Mouse (Mus musculus) kidney, postnatal 10 days (tissue): ENCODE data around the gene Tor1aip2.
A peak's percentile ranks its signal among the peaks of the same experiment; 100 is the strongest.
"Not testable (repeated sequence)": the region's sequence is repeated elsewhere in the genome, so short reads cannot be mapped to it uniquely, and the experiment has no call there.

ENCODE experiments used
- DNase-seq: peaks from one replicate; pipeline ENCODE4 v3.0.0; 2021; ENCODE audit warnings: mixed read lengths

Gene Tor1aip2

DNA sequence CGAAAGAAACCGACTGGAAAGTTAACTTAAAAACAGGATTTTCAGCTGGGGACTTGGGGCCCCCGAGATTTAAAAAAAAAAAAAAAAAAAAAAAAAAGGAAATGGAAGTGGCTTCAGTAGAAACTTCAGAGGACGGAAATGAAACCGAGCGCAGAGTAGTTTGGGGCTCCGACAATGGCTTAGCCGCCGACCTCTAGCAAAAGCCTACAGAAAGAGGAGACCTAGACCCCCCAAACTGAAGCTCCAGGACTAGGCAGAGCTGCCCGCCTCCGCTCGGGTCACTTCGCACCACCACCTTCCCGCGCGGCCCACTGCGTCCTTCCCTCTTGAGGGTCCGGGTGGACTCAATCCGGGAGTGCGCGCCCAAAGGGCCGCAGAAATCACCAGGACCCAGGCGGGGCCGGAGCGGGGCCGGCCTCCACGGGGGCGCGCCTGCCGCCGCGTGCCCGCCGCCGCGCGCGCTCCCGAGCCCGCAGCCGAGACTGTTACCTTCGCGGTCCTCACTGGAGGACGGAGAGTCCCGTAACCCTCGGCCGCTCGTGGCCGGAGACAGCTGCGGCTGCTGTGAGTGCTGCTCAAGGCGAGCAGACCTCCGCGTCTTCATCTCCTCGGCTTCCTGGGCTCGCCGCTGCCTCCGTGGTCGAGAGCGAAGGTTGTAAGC, at the start of gene Tor1aip2:
Tor1aip2 (plus strand) TSS at position 135 of the 661 bp plus-strand sequence.
- peak; percentile 90 for DNase-seq

DNA sequence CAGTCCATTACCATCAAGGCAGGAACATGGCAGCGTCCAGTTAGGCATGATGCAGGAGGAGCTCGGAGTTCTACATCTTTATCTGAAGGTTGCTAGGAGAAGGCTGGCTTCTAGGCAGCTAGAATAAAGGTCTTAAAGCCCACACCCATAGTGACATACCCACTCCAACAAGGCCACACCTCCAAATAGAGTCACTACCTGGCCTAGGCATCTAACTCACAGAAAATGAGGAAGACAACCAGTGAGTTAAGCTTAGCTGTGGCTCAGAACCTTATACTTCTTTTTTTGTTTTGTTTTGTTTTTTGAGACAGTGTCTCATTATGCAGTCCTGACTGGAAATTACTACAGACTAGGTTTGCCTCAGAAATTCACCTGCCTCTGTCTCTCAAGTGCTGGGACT, 47.6 kb upstream of the Tor1aip2 start:
- DNase-seq = no peak

DNA sequence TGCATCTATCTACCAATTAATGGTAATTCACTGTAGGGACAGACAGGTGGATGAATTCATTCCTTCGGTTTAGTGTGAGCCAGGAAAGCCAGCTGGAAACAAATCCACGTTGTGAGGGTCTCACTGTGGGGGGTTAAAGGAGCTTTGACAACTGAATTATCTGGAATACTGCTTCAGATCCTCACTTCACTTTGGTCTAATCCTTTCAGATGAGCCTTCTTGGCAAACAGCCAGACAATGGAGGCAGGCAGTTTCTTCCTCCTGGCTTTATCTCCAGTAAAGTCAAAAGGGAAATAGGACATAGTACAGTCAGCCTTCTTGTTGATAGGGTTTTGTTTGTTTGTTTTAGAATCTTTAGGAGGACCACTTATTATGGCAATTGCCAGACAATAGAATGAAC, 45.8 kb upstream of the Tor1aip2 start:
- peak; percentile 56 for DNase-seq

DNA sequence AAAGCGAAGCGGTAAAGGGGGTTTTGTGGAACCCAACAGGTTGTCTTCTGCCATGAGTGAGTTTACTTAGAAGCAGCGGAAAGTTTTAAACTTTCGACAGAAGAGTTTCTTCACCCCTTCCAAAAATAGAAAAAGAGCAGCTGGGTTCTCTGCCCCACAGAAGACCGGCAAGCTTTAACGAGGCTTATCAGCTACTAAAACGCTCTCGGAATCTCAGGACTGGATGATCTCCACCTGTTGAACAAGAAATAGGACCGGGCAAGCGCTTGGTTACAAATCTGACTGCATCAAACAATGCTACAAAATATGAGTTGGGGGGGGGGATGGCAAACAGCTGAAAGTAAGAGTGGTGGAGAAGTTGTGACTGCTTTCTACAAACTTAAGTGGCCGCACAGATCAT, 44.8 kb upstream of the Tor1aip2 start:
- DNase-seq = no peak

DNA sequence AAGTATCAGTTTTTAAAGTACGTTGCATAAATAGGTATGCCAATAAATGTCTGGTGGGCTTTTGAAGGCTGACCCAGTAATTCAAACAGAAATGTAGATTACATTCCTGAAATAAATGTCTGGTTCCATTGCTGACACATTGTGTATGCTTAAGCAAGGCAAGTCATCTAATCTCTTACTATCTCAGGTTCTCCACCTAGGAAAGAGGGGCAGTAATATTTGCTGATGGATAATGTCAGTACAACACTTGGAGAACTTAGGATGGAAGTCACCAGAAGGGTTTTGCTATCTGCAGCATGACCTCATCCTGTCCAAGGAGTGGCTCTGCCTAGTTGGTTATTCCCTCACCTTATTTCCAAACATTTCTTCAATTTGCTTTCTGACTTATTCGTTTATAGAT, 40.7 kb upstream of the Tor1aip2 start:
- DNase-seq = no peak

DNA sequence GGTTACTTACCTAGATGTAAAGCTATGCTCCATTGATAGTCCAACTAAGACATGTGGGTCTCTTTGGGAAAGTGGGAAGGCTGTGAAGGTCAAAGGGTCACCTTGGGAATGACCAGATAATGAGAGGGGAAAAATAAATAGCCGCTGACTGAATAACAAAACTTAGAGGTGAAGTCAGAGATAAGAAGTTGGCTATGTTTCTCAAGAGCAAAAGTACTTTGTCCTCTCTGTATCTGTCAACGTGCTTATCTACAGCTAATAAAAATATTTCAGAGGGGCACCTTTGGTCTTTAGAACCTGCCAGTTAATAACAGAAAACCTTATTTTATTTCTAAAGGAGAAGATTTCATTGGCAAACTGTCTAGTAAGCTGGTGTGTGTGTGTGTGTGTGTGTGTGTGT, 39.6 kb upstream of the Tor1aip2 start:
- no peak for DNase-seq

DNA sequence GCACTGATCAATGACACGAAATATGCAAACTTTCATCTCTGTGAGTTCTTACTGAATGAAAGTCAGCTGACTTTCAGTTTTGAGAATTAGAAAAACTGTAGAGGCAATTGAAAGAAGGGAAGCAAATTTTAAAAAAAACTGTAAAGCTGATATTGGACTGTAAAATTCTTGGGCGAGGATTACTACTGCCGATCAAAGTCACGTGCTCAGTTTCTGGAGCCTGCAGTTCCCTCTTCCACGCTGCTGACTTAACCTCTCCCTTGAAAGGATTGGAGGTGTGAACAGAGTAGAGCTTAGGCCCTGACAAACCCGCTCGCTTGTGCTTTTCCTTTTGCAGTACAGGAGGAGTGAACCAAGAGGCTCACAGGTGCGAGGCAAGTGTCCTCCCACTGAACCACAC, 32.8 kb upstream of the Tor1aip2 start:
- no peak for DNase-seq

DNA sequence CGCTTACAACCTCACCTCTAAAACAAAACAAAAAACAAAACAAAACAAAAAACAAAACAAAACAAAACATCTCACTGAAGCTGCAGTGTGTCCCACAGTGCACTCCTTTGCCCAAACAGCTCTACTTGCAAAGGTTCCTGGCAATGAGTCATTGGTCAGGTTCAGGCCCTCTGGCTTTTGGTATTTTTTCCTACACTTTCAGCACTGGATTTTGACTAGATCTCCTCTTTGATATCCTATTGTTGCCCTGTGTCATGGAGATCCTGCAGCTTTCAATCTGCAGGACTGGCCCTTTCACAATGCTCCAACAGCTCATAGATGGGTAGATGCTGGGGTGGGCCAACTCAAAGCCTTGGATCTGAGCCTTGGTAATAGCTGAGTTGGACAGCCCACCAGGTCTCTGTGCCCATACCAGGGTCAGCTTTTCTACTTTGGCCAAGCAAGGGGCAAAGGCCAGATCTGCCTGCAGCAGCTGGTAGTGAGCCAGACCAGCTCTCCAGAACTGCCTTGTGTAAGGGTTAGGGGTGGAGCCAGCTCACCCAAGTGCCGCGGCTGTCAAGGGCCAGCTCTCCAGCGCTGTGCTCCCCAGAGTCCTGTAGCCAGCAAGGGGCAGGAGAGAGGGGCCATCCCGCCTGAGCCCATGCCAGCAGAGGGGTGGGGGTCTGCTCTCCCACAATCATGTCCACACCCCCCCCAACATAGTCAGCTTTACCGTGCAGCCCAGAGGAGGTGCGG, 31.8 kb upstream of the Tor1aip2 start:
- DNase-seq = peak; percentile 49

DNA sequence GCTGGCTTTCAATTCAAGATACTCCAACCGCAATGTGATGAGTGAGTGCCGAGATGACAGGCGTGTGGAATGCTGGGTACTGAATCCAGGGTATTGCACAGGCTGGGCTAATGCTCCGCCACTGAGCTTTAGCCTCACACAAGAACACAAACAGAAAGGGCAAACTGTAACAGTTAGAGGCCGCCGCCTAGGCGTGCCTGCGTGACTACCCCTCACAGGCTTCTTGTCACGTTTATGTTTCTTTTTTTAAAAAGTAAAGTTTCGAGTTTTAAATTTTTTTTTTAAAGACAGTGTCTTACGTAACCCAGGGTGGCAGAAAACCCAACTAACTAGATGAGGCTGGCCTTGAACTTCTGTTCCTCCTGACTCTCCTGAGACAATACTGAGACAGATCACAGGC, 29.3 kb upstream of the Tor1aip2 start:
- DNase-seq = no peak

DNA sequence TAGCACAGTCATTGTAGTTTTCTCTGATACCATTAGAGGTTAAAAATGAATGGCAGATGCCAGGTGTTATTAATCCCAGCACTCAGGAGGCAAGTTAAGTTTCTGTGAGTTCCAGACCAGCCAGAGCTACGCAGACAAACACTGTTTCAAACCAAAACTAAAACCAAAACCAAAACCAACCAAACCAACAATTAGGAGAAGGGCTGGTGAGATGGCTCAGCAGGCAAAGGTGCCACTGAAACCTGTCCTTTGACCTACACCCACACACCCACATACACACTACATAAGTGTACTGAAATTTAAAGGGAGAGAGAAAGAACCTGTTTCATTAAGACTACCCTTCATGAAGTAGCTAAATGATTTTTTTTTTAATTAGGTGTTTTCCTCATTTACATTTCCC, 26.2 kb upstream of the Tor1aip2 start:
- DNase-seq = no peak

DNA sequence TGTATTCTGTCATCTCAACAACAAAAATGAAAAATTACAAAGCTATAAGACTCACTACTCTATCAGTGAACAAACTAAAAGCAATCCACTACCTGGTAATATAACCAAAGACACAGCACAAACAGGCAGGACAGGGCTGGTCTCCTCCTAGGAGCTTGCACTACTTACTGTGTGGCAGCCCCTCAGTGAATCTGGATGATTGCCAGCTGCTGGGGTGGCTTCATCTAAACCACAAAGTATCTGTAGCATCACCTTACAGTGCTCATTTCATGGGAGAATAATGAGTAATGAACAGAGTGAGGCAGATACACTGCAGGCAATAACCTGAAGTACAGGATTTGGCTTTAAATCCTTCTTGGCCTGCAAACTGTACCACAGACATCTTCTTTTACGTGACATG, 15.4 kb upstream of the Tor1aip2 start:
- no peak for DNase-seq

DNA sequence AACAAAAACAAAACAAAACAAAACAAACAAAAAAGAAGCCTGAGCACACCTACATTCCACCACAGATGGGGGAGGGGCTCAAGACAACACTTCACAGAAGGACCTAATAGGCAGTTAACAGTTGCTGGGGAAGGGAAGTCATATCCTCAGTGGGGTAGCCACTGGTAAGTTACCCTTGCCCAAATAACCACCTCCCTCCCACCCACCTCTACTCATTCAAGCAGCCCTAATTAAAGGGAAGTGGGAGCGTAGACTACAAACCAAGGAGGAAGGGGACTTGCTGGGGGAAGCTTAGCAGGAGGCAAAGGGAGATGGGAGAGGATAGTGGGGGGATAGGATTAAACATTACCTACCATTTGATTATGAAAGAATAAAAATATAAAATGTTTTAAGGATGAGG, 14.8 kb upstream of the Tor1aip2 start:
- DNase-seq = no peak

DNA sequence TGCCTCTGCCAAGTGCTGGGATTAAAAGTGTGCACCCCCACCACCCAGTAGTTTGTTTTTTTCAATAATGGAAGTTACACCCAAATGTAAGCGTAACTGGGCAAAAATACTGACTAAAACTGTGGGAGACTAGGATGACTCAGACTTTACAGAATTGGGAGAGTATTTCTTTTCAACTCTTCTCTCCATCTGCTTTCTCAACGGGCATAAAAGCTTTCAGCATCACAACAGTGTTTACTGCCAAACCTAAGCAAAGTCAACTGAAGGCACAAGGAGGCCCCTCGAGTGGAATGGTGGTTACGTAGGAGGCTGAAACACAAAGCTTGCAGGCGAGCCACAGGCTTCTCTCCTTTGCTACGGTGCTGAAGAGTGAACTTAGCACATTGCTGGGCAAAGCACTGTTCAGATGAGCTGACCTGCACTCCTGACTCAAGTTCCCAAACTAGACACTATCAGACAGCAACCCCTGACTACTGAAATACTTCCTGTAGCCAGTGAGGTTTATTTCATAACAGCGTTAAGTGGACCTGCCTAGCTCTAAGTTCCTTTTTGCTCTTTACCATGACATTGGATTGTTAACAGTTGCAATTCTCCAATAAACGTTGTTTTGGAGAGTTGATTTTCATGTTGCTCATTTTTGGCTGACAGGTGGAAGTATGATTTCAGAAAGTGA, 10.2 kb upstream of the Tor1aip2 start:
- no peak for DNase-seq

DNA sequence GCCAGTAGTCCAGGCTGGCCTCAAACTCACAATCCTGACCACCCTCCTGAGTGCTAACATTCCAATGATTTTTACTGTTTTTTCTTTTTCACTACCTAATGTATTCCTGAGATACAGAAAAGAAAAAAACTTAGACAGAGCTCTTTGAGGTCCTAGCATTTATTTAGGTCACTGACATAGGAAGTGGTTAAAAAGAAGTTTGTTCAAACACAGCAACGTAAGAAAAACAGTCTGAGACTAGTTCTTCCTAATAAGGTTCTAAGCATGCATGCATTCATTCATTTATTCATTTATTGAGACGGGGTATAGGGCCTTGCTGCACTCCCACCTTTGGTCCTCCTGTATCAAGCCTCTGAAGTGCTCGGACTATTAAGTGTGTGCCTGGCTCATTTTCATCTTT, 7.4 kb upstream of the Tor1aip2 start:
- DNase-seq = no peak

DNA sequence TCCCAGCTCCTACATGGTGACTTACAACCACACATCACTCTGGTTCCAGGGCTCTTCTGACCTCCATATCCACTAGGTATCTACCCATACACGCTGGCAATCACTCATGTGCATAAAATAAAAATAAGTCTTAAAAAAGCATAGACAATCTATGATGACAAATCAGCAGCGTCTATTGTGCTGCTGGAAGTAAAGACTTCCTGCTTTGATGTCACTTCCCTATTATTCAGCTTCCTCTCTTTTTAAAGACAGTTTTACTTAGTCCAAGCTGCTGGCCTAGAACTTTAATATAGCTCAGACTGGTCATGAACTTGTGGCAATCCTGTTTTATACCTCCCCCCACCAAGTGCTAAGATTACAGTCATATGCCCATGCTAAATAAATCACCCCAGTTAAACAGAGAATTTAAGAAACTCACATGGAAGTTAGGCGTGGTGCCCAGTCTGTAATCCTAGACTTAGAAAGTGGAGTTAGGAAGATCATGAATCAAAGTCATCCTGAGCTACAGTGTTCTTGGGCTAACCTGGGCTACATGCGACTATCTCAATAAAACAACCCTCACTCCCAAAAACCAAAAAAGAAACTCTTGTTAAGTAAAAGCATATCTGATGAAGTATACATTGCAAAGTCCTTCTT, 6.7 kb upstream of the Tor1aip2 start:
- no peak for DNase-seq

DNA sequence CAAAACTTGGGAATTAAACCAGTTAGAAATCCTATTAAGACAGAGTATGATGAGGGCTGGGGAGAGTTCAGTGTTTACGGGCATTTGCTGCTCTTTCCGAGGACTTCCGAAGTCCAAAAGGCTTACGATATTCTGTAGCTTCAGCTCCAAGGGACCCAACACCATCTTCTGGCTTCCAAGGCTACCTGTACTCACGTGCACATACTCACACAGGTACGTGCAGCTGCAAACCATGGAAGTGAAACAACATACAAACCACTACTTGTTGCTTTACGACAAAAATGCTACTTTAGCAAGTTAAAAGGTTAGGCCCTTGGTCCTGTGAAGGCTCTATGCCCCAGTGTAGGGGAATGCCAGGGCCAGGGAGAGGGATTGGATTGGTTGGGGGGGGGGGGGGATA, 1.3 kb upstream of the Tor1aip2 start:
- no peak for DNase-seq

DNA sequence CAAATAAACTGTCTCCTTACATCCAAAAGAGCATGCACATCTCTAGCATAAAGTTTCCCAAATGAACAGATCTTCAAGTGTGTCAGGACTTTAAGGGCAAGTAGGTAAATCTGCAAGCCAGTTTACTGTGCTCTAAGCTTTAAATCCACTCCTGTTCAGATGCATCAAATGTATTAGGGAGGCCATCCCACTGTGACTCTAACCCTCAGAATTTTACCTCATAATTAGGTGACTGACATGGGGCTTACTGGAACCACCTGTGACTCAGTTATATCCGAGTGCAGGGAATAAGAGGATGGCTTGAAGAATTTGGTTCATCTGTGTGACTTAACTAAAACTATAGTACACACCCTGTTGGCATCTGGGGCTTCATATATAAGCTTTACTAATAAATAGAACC, 542 bp upstream of the Tor1aip2 start:
- no peak for DNase-seq

DNA sequence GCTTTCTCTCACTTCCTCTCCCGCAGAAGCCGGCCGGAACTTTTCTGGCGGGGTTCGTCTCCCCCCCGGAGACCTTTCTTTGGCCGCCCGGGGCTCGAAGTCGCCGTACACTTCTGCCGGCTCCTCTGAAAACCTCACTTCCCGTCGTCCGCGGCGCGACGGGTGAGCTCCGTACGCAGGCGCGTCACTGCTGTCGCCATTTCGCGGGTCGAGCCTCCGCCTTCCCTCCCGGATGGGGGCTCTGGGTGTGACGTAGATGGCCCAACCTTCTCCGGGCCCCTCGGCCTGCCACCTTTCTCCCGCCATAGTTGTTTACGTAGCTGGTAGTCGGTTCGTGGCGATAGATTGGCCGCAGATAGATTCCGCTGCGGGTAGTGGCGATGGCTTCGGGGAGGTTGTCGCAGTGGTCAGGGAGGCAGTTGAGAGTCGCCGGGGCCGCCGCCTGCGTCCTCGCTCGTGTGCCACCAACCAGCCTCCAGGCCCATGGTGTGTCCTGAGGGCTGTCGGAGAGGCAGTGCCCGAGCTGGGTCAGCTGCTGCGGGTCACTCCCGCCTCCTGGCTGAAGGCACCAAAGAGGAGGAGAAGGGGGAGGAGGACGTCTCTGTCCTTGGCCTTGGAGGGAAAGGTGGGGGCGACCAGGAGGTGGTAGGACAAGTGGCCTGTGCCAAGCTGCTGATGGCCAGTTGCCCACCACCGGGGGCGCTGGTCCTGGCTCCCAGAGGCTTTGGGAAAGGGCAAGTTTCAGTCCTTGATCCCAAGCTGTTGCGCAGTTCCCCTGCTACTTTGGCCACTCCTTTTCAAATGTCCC, 931 bp downstream of the Tor1aip2 start, which contains the start of gene Tor1aip1:
Tor1aip1 (minus strand) TSS at position 551 of the 808 bp plus-strand sequence.
- DNase-seq = peak; percentile 98

DNA sequence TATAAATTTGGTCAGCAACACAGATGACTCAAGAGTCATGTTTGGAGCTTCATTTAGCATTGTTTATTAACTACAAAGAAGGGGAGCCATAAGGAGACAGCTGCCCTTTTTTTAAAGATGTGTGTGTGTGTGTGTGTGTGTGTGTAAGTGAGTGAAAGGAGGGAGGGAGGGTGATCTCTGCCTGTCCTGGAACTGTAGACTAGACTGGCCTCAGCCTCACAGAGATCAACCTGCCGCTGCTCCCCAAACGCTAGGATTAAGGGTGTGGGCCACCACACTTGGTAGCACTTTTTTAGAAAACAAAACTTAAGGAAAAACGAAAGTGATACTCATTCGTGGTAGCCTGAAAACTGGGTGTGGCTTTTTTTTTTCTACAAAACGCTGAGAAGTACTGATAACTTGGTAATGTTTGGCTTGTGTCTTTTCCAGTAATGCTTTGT, 2.0 kb downstream of the Tor1aip2 start:
- DNase-seq = peak; percentile 37

DNA sequence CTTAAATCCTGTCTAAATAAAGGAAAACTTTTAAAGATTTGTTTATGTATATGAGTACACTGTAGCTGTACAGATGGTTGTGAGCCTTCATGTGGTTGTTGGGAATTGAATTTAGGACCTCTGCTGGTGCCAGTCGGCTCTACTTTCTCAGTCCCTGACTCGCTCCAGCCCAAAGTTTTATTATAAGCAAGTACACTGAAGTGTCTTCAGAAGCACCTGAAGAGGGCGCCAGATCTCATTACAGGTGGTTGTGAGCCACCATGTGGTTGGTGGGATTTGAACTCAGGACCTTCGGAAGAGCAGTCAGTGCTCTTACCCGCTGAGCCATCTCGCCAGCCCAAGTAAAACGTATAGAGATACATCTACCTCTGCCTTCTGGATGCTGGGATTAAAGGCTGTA, 4.8 kb downstream of the Tor1aip2 start:
- not testable (repeated sequence) for DNase-seq

DNA sequence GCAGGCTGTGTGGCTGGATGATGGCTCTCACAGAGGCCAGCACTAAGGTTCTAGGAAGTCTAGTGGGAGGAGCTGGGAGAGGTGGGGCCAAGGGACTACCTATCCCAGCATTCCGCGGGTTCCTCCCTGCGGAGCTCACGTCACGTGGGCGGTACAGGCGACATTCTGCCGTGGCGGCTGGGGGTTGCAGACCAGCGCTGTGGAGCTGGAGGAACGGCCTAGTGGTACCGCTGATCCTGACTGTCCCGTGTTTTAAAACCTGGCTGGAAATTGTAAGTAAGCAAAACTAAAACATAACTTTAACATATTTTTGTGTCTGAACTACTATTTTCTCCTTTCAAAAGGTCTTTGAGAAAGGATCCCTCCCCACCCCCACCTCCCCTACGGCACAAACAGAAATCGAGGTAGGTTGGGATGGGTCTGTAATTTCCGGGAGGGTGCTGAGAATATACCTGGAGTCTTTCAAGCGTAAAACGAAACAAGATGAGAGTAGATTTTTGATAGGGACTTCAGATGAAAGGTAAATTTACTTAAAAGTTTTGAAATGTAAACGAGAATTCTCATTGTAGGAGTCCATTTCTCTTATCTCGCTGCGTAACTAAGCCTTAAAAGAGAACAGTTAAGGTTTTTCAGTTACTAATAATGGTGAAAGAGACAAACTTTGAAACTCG, 5.7 kb downstream of the Tor1aip2 start:
- DNase-seq = peak; percentile 95
